Mouse (Mus musculus) right cerebral cortex, adult 18-20 months (tissue): ENCODE data around the gene Ptprd.

Experiments
- DNase-seq: peaks from one replicate; pipeline ENCODE4 v3.0.0; 2022; ENCODE audit warnings: mixed read lengths

Gene Ptprd

DNA sequence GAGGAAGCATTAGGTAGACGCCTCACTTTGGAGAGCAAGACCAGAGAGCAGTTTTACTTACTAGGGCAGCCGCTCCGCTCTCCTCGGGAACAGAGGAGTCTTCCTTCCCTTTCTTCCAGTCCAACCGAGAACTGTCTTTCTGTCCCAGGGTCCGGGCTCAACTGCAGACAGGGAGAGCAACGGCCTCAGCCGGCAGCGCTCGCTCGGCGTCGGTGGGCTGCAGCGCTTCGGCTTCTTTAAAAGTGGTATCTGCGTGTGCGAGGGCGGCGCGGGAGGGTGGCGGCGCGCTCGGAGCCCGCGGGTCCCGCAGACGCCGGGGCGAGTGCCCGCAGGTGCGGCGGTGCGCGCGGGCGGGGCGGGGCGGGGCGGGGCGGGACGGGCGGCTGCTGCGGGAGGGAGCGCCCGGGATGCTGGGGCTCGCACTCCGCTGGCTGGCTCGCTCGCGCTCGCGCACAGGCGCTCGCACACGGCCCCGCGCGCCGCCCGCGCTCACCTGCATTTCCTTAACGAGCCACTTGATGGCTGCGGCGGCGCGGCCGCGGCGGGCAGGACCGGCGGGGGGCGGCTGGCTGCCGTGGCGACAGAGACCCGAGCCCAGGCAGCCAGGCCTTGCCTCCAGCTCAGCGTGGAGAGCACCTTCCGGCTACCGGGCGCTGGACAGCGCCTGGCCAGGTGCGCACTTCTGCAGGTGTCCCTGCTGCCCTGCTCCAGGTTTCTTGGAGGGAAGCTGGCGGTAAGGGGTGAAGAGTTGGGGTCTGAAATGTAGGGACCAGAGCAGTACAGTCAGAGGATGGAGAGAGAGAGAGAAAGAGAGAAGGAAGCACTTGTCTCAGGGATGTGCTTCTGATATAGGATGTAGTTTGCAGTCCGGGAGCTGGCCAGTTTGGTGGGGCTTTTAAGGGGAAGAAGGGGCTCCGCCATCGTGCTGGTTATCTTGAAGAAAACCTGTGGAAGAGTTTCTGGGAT lies at the start of gene Ptprd:
Gene Ptprd (minus strand): TSS at position 433 of the 966 bp plus-strand sequence.
- DNase-seq, result peak; percentile 77

GRCm38 (mm10) chr4:78235820-78236219 lies 24.1 kb upstream of the Ptprd start:
- no peak for DNase-seq

DNA sequence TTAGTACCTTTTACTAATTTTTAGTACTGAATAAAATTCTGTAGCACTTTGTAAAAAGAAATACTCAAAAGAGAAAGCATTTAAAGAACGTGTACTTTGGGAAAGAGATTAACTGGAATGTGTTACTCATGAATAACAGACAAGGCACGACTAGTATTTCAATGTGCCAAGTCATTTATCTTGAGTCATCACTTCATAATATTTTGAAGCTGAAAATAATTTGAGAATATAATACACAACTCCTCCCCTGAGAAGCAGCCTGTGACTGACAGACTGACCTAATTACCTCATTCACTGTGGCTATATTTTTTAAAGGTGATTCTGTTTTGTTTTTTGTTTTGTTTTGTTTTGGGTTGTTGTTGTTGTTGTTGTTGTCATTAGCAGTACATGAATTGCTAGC lies 23.6 kb upstream of the Ptprd start:
- no peak for DNase-seq

GRCm38 (mm10) chr4:78234681-78235080 lies 22.9 kb upstream of the Ptprd start:
- no peak for DNase-seq

GRCm38 (mm10) chr4:78213949-78214348 lies 2.2 kb upstream of the Ptprd start:
- DNase-seq, result peak; percentile 30

DNA sequence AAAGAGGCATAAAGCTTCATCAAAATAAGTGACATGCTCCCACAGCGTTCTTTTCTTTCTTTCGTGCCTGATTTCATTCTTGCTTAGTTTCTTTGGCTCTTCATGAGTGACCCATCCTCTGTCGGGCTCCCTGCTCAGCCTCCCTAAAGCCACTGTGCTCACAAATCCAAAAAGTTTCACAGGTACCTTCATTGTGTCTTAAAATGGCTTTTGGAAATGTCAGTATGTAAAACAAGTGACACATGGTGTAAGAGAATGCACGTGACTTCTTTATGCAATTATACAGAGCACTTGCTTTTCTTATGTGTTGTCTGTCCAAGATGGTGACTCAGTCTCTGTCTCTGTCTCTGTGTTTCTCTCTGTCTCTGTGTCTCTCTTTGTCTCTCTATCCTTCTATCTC lies 1.2 kb upstream of the Ptprd start:
- DNase-seq, result no peak

DNA sequence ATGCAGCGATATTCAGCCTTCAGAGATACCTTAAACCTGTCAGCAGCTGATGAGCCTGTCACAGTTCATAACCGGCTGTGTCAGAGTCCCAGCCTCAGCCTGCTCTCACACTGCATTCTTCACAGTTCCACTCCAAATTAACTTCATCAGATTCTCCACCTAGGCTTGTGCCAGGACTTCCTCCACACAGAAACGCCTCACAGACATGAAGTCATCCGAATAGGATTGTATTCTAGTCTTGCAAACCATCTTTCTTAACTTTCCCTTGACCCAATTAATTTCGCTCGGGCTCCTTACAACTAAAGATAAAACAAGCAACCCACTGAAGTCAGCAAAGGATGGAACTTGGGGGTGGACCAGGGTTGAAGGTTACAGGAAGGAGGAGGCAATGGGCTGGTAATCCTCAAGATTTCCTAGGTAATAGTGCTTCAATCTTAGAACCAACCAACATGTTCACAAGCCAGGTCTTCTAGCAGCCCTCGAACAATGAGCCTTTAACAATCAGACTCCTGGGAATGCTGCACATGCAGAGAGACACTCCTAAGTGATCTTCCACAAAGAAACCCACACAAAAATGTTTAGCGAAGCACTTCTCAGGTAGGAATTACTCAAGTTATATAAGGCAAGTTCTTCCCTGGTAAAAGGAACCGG lies 758 bp downstream of the Ptprd start:
- peak; percentile 57 for DNase-seq

DNA sequence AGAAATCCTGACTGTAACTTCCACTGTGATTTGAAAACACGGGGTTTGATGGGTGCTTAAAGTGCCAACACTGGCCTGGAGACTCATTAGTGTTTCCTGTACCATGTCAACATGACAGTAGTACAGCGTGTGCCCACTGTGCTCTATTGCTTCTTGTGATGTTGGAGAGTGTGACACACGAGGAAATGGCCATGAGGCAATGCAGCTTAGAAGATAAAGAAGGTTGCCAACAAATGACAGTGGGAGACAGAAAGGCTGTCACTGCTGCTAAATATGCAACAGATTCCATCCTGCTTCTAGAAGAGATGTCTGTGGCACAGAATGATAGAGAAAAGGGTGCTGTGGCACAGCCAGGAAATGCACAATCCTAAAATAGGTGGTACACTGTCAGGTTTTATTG lies 6.7 kb downstream of the Ptprd start:
- DNase-seq, result no peak

- no peak for DNase-seq
These were observed 43.3 kb downstream of the Ptprd start for GRCm38 (mm10) chr4:78168447-78168846.

- DNase-seq, result peak; percentile 20
These were observed 51.3 kb downstream of the Ptprd start for GRCm38 (mm10) chr4:78160451-78160850.

DNA sequence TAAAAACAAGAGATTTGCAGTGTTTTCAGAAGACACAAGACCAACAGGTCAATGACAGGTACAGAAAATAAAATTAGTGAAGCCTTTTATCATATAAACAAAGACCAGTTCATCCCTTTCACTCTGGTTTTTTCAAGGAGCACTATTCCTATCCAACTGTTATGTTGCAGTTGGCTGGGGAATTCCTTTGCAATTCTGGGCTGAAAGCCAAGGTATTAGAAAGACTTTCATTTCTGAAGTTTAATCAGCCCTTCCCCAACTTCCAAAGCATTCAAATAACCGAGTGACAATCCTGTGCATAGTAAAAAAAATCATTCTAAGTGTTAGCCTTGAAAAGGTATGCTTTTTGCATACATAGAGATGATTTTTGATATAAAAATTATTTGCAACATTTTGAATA lies 61.2 kb downstream of the Ptprd start:
- DNase-seq, result no peak

DNA sequence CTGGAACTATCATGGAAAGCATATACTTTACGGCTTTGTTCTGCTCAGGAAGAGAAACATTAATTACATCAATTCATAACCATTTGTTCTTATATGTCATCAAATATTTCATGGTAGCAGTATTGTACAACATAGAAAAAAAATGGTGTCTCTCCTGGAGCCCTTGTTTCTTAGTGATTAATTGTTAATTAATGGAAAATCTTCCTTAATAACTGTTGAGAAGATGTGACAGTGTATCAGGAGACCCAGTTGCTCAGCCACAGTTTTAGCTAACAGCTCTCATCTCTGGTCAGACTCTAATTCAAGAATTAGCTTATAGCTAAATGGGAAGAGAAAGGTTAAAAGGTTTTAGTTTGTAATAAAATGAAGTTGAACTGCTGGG lies 69.0 kb downstream of the Ptprd start:
- no peak for DNase-seq

- DNase-seq, result no peak
These were observed 69.5 kb downstream of the Ptprd start for GRCm38 (mm10) chr4:78142088-78142766.

DNA sequence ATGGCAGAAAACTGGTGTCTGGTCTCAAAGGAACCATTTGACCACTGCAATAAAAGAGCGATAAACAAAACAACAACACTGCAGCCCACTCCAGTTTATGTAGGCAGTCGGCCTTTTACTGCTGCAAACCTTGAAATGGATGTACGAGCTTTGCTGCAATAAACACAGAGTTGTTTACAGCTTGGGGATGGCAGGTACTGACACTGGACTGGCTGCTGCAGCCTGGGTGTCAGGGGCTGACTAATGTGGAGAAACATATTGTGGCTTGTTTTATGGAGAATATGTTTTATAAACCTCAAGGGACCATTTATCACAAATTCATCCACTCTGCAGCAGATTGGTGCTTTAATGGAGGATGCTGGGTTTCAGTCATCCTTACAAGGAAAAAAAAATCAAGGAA lies 100.9 kb downstream of the Ptprd start:
- DNase-seq, result no peak

GRCm38 (mm10) chr4:78097526-78097925 lies 114.2 kb downstream of the Ptprd start:
- no peak for DNase-seq

DNA sequence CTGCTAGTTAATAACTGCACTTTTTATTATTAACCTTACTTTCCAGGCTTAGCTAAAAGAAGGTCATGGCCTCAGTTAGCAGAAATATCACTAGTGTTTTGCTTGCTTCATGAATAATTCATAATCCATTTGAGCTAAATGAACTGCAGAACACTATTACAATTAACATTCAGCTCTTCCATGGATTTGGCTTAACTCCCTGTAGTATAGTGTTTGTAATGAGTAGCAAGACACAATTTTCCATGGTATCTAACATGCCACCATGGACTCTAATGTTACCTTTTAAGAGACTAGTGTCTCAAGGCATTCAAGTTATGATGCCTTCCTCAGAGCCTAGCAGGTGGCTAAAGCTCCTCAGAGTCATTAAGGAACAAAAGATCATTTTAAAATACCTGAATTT lies 129.0 kb downstream of the Ptprd start:
- DNase-seq, result no peak

- no peak for DNase-seq
These were observed 134.3 kb downstream of the Ptprd start for GRCm38 (mm10) chr4:78077499-78077898.

DNA sequence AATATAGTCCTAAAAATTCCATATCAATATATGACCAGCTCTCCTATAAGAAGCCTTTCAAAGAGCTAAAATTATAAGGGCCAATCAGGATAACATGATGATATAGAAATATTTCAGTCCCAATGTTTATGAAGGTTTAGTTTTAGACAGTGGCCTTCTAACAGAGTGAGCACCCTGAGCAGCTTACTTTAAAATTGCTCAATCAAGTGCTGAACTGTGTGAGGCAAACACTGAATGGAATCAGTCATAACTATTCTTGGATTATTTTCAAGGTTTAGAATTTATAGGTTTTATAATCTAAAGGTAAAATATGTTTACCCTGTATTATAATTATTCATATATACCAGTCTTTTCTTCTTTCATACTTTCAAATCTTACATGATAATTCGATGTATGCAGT lies 134.7 kb downstream of the Ptprd start:
- DNase-seq, result no peak

GRCm38 (mm10) chr4:78038401-78038800 lies 173.4 kb downstream of the Ptprd start:
- DNase-seq, result peak; percentile 15

DNA sequence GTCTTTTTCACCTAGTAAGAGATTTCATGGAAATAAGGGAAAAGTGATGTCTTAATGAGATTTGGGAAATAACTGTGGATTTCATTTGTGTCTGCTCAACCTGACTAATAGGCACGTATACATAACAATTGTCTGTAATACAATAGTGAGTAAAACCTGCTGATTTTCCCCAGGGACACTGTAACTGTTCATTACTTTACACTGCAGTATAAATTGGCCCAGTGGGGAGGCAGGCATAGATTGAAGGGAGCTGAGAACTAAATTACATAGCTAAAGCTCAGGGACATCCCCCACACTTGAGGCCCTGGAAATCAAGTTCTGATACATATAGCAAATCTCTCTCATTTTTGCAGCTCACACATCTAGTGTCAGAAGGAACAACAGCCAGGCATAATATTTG lies 209.7 kb downstream of the Ptprd start:
- DNase-seq, result no peak

DNA sequence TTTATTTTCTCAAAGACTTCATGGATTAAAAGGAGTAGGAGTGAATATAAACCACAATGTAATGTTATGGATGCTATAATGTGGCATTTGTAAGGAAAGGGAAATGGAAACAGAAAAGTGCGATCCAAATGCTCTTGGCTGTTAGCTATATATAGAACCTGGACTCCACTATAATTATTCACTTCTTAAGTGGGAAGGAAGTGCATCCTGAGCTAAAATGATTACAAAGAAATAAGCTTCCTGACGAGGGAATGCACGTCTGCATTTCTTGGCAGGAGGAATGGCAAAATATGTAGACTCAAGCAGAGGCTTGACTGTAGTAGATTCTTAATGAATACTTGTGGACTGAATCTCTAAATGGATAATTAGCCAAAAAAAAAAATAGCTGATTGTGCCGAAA lies 219.1 kb downstream of the Ptprd start:
- DNase-seq, result peak; percentile 10

GRCm38 (mm10) chr4:77982094-77982493 lies 229.7 kb downstream of the Ptprd start:
- no peak for DNase-seq

DNA sequence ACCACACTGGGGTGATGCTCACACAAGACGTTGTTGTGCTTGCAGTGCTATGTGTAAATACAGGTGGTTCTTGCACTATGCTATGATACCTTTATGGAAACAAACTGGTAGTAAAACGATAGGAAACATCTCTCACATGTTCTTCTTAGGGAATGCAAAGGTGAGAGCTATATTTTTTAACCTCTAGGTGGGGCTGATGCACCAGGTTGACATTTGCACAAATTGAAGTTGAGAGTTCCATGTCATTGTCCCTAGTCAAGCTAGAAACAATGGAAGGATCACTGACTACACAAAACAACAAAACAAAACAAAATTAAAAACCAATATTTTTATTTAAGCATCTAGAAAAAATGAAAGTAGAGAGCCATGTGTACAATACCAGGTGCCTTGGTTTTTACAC lies 250.1 kb downstream of the Ptprd start:
- peak; percentile 7 for DNase-seq

DNA sequence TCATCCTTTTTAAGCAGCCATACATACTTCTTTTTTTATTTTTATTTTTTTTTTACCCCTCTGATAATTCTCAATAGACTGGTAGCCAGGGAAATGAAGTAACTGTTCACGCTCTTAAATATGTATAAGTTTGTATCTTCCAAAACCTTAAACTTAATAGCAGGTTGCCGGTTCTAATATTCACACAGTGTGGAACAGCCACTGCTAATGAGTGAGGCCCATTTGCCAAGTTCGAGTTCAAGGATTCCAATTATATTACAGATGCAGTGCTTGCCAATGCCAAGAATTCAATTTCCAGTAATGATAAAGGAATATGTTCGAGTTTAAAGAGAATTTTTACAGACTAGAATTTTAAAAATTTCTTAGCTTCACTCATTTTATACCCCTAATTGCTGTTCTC lies 322.3 kb downstream of the Ptprd start:
- DNase-seq, result no peak
